Mouse (Mus musculus): ENCODE results near the gene Med24.

DNA sequence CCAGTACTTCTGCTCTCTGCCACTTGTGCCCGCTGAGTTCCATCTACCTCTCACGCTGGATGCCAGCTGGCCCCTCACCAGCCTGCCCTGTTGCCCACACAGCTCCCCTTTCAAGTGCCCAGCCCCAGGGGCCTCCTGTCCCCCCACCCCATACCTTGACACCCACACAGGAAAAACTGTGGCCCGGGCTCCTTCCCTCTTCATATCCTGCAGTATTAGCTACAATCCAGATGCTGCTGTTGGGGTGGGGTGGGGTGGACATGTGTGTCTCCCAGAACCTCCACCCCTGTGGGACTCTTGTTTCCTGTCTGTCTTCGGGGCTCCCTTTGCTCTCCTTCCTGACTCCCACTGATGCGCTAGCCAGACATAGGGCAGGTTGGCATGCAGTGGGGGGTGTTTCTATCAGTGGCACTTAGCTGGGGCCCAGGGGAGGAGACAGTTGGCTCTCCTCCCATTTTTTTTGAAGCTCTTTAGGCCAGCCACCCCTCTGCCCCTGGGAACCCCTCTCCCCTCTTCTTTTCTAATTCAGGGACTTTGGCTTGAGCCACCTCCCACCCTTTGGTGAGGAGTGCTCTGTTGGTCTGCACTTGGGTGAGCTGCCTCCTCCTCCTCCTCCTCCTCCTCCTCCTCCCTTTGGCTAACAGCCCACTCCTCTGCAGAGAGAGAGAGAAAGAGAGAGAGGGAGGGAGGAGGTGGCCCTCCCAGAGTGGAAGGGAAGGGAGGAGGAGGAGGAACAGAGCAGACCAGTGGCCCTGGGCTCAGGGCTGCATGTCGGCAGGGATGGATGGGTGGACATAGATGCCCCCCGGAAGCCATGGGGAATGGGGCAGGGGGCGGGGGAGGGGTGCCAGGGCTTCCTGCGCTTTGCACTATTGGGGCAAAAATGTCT lies 36.4 kb upstream of the Med24 start:
- TF ChIP-seq GATA1 (IDR thresholded peaks at IDR 0.05; ENCODE audit: low read length), result no peak
- no peak for TF ChIP-seq TAL1 (IDR thresholded peaks at IDR 0.05; ENCODE audit: low read length)

Measured in erythroblast, embryonic 14.5 days (primary cell).